26 mouse cellular contexts compared by ENCODE assay signal in the genomic region with DNA sequence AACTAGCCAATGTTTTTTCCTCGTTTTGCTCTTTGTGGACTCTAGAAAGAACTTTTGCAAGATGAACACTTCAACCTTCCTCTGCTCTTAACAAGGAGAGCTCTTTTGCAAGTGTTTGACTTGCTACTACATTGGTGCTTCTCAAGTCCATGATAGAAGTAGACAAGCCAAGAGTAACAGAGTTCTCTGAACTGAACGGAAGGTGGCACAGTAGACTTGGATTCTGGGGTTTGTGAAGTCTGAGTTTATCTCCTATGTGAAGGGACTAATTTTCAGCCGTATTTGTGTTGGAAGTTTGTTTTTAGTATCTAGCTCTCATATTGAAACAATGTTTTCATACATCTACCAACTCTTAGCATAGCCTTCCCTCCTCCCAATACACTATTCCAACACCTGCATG.
"Had no signal": no experiment of that assay in that cellular context is flagged by ENCODE, and none has a peak within 500 bp of the region (broad histone marks: within the 10 kb centered on the region; RNA-seq: fewer than 3 reads in every experiment).

No protein-coding gene starts in this region.

- H3K9me3 ChIP-seq: heart, embryonic 10.5 days; heart, embryonic 13.5 days; heart, embryonic 15.5 days; hindbrain, embryonic 13.5 days; hindbrain, embryonic 15.5 days; kidney, embryonic 15.5 days; limb, embryonic 13.5 days; limb, embryonic 15.5 days; liver, embryonic 12.5 days had no signal

- H3K36me3 ChIP-seq: heart, embryonic 10.5 days; heart, embryonic 13.5 days; heart, embryonic 15.5 days; hindbrain, embryonic 13.5 days; hindbrain, embryonic 15.5 days; kidney, embryonic 15.5 days; limb, embryonic 13.5 days; limb, embryonic 15.5 days; liver, embryonic 12.5 days had no signal

- H3K9ac ChIP-seq: forebrain, postnatal 0 days; heart, embryonic 13.5 days; heart, embryonic 15.5 days; hindbrain, embryonic 13.5 days; hindbrain, embryonic 15.5 days; kidney, embryonic 15.5 days; limb, embryonic 13.5 days; limb, embryonic 15.5 days; liver, embryonic 12.5 days; liver, embryonic 14.5 days had no signal

- H3K4me1 ChIP-seq: heart, embryonic 10.5 days; heart, embryonic 13.5 days; heart, embryonic 15.5 days; hindbrain, embryonic 13.5 days; hindbrain, embryonic 15.5 days; kidney, embryonic 15.5 days; limb, embryonic 13.5 days; limb, embryonic 15.5 days had no signal

- DNase-seq: forebrain, postnatal 0 days; gastrocnemius, postnatal 14 days; gastrocnemius, postnatal 36 days; heart, adult 18-20 months; heart, postnatal 14 days; heart, postnatal 36 days; kidney, adult 11 months; kidney, adult 2 months; kidney, adult 9 months; kidney, postnatal 14 days; kidney, postnatal 36 days; layer of hippocampus, postnatal 36 days; left cerebral cortex, postnatal 4 days had no signal

- H3K4me3 ChIP-seq: heart, embryonic 10.5 days; heart, embryonic 13.5 days; heart, embryonic 15.5 days; hindbrain, embryonic 13.5 days; hindbrain, embryonic 15.5 days; kidney, embryonic 15.5 days; limb, embryonic 13.5 days; limb, embryonic 15.5 days; liver, embryonic 12.5 days had no signal

- H3K27me3 ChIP-seq: heart, embryonic 13.5 days; heart, embryonic 15.5 days; hindbrain, embryonic 13.5 days; hindbrain, embryonic 15.5 days; kidney, embryonic 15.5 days; limb, embryonic 13.5 days; limb, embryonic 15.5 days; liver, embryonic 12.5 days had no signal

- ATAC-seq: forebrain, postnatal 0 days; hindbrain, postnatal 0 days; intestine, embryonic 16.5 days; liver, embryonic 12.5 days had no signal

- H3K27ac ChIP-seq: heart, embryonic 10.5 days; heart, embryonic 13.5 days; heart, embryonic 15.5 days; hindbrain, embryonic 13.5 days; hindbrain, embryonic 15.5 days; hindbrain, postnatal 0 days; kidney, embryonic 15.5 days; kidney, postnatal 0 days; limb, embryonic 13.5 days; limb, embryonic 15.5 days; liver, embryonic 12.5 days; liver, embryonic 14.5 days had no signal

- H3K4me2 ChIP-seq: heart, embryonic 13.5 days; heart, embryonic 15.5 days; hindbrain, embryonic 13.5 days; hindbrain, embryonic 15.5 days; kidney, embryonic 15.5 days; limb, embryonic 13.5 days; limb, embryonic 15.5 days; liver, embryonic 12.5 days had no signal
